ENCODE assay signal across 24 mouse cellular contexts in the genomic region with DNA sequence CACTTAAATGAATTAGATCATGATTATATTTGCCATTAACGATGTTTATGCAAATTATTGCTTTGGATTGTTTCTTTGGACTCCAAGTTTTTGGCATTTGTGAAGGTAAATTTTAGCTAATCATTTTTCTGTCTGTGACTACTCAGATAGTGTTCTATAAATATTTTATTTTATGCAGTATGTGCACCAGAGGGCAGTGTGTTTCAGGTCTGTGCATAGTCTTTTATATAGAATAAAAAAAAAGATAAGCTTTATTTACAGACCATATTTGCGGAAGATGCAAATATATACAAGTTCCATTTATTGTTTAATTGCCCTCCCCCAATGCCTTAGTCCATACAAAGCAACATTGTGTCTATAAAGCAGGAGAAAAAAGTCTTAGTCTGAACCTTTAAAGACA. TPM values are rescaled to one million over a fixed set of nuclear protein-coding genes. Genes with fewer than 3 reads are reported as not detected.
A peak's percentile ranks its signal among the peaks of the same experiment; 100 is the strongest.
DNase-seq lines count a peak whose midpoint lies in the region; ATAC-seq and TF ChIP-seq lines count a peak whose summit lies in the region.
"Had no signal": no experiment of that assay in that cellular context is flagged by ENCODE, and none has a peak within 500 bp of the region (broad histone marks: within the 10 kb centered on the region; RNA-seq: fewer than 3 reads in every experiment).

No protein-coding gene starts in this region.

- peak; percentile 32 for DNase-seq in forebrain, postnatal 0 days
- no peak for DNase-seq in layer of hippocampus, adult 2 months (ENCODE audit: low spot score in 2 of 2)
- DNase-seq in layer of hippocampus, postnatal 10 days (ENCODE audit: low spot score in 2 of 2): no peak
- DNase-seq in 3T3-L1 (ENCODE audit: low read depth, low spot score) (peak; percentile 25), MEL (ENCODE audit: low read depth, low spot score) (peak; percentile 16)
- no peak for DNase-seq in natural killer cell, adult 2 months (ENCODE audit: low spot score in 2 of 2)
- DNase-seq: adrenal gland, postnatal 10 days; B cell, adult 2 months; cerebellum, adult 11-12 months; cerebellum, adult 9-10 months; cerebellum, postnatal 36 days; gastrocnemius, postnatal 25 days had no signal

- no peak overlapping the region for H3K27ac ChIP-seq in forebrain, postnatal 0 days (ENCODE audit: low read depth, low read length)
- H3K27ac ChIP-seq in forebrain, embryonic 16.5 days (ENCODE audit: low read length): no peak overlapping the region
- no peak overlapping the region for H3K27ac ChIP-seq in layer of hippocampus, adult 2 months
- H3K27ac ChIP-seq in MEL (ENCODE audit: control insufficient read depth, low read depth, low read length): no peak overlapping the region
- H3K27ac ChIP-seq: embryonic facial prominence, embryonic 10.5 days; forebrain, embryonic 15.5 days; hindbrain, embryonic 10.5 days; hindbrain, embryonic 15.5 days had no signal

- no peaks in the 10 kb centered on the region for H3K36me3 ChIP-seq in forebrain, postnatal 0 days (ENCODE audit: insufficient read depth)
- no peaks in the 10 kb centered on the region for H3K36me3 ChIP-seq in forebrain, embryonic 16.5 days (ENCODE audit: control insufficient read depth, insufficient read depth)
- no peaks in the 10 kb centered on the region for H3K36me3 ChIP-seq in MEL (ENCODE audit: control insufficient read depth in 1 of 2, insufficient read depth in 2 of 2, low read length in 2 of 2)
- H3K36me3 ChIP-seq: embryonic facial prominence, embryonic 10.5 days; forebrain, embryonic 15.5 days; G1E; heart, embryonic 12.5 days; hindbrain, embryonic 10.5 days; hindbrain, embryonic 15.5 days had no signal

- no peaks in the 10 kb centered on the region for H3K9me3 ChIP-seq in forebrain, postnatal 0 days (ENCODE audit: low read length)
- no peaks in the 10 kb centered on the region for H3K9me3 ChIP-seq in forebrain, embryonic 16.5 days (ENCODE audit: control insufficient read depth, low read length)
- H3K9me3 ChIP-seq in MEL (replicated peaks; ENCODE audit: insufficient read depth, low read length): no peaks in the 10 kb centered on the region
- H3K9me3 ChIP-seq: embryonic facial prominence, embryonic 10.5 days; forebrain, embryonic 15.5 days; heart, embryonic 12.5 days; hindbrain, embryonic 10.5 days; hindbrain, embryonic 15.5 days had no signal

- WGBS in forebrain, postnatal 0 days: 68% methylated on average over 2 of the region's 2 CpGs
- 73% methylated on average over 2 of the region's 2 CpGs for WGBS in forebrain, embryonic 16.5 days

- H3K27me3 ChIP-seq in forebrain, postnatal 0 days (ENCODE audit: insufficient read depth, low read length): no peaks in the 10 kb centered on the region
- no peaks in the 10 kb centered on the region for H3K27me3 ChIP-seq in forebrain, embryonic 16.5 days (replicated peaks; ENCODE audit: control insufficient read depth, insufficient read depth, low read length)
- no peaks in the 10 kb centered on the region for H3K27me3 ChIP-seq in MEL (ENCODE audit: control insufficient read depth in 1 of 2, insufficient read depth in 2 of 2, low read length in 2 of 2)
- H3K27me3 ChIP-seq: forebrain, embryonic 15.5 days; heart, embryonic 12.5 days; hindbrain, embryonic 15.5 days had no signal

- no peak for TF ChIP-seq EP300 in MEL (IDR thresholded peaks at IDR 0.05; ENCODE audit: low read depth in 1 of 2, low read length in 2 of 2)

- peak; percentile 35 for TF ChIP-seq CTCF in forebrain, postnatal 0 days (IDR thresholded peaks at IDR 0.05; ENCODE audit: low read depth)
- peak; percentile 67 for TF ChIP-seq CTCF in layer of hippocampus, adult 2 months (conservative IDR thresholded peaks at IDR 0.05)
- peak in 1 of 3 experiments; percentile 34; a peak in 2 of 6 replicates for TF ChIP-seq CTCF in MEL (IDR thresholded peaks at IDR 0.05 in 2 of 3, conservative IDR thresholded peaks at IDR 0.05 in 1 of 3; ENCODE audit: control insufficient read depth in 1 of 3, insufficient read depth in 1 of 3, low read depth in 2 of 3, low read length in 3 of 3, poor library complexity in 1 of 3, severe bottlenecking in 1 of 3)

- H3K4me1 ChIP-seq in forebrain, postnatal 0 days (ENCODE audit: insufficient read depth): no peaks in the 10 kb centered on the region
- no peaks in the 10 kb centered on the region for H3K4me1 ChIP-seq in forebrain, embryonic 16.5 days (replicated peaks; ENCODE audit: control insufficient read depth, insufficient read depth, low read length)
- H3K4me1 ChIP-seq in MEL (ENCODE audit: control insufficient read depth in 1 of 2, insufficient read depth in 2 of 2, low read length in 2 of 2): no peaks in the 10 kb centered on the region
- H3K4me1 ChIP-seq: embryonic facial prominence, embryonic 10.5 days; forebrain, embryonic 15.5 days; heart, embryonic 12.5 days; hindbrain, embryonic 10.5 days; hindbrain, embryonic 15.5 days had no signal

- TF ChIP-seq POLR2A in MEL (IDR thresholded peaks at IDR 0.05; ENCODE audit: control insufficient read depth in 1 of 2, insufficient read depth in 1 of 2, low read depth in 1 of 2, low read length in 2 of 2, poor library complexity in 1 of 2): no peak

- no peak for ATAC-seq in forebrain, postnatal 0 days
- no peak for ATAC-seq in forebrain, embryonic 16.5 days
- ATAC-seq: CD4-positive, CD25-positive, alpha-beta regulatory T cell, adult 4 months; forebrain, embryonic 15.5 days; inflammation-experienced regulatory T-cells, adult 6 months had no signal

- no peak overlapping the region for H3K4me3 ChIP-seq in forebrain, postnatal 0 days (ENCODE audit: low read depth, low read length)
- no peak overlapping the region for H3K4me3 ChIP-seq in forebrain, embryonic 16.5 days (replicated peaks; ENCODE audit: low read length)
- no peak overlapping the region for H3K4me3 ChIP-seq in layer of hippocampus, adult 2 months
- H3K4me3 ChIP-seq in MEL (ENCODE audit: control insufficient read depth in 1 of 2, insufficient read depth in 1 of 2, low read depth in 2 of 2, low read length in 2 of 2): no peak overlapping the region
- H3K4me3 ChIP-seq: embryonic facial prominence, embryonic 10.5 days; forebrain, embryonic 15.5 days; heart, embryonic 12.5 days; hindbrain, embryonic 10.5 days; hindbrain, embryonic 15.5 days had no signal

- H3K79me2 ChIP-seq in MEL (ENCODE audit: control insufficient read depth, insufficient read depth, low read length, poor library complexity): no peaks in the 10 kb centered on the region

- peak; percentile 54 for TF ChIP-seq RAD21 in MEL (IDR thresholded peaks at IDR 0.05; ENCODE audit: low read depth, low read length)

- H3K9ac ChIP-seq in forebrain, postnatal 0 days: no peak overlapping the region
- H3K9ac ChIP-seq in forebrain, embryonic 16.5 days (replicated peaks; ENCODE audit: low read depth, low read length): no peak overlapping the region
- no peak overlapping the region for H3K9ac ChIP-seq in MEL (ENCODE audit: control insufficient read depth, low read depth, low read length, poor library complexity, severe bottlenecking)
- H3K9ac ChIP-seq: forebrain, embryonic 15.5 days; heart, embryonic 12.5 days; hindbrain, embryonic 15.5 days had no signal

- H3K4me2 ChIP-seq in forebrain, postnatal 0 days (ENCODE audit: low read depth): no peak overlapping the region
- no peak overlapping the region for H3K4me2 ChIP-seq in forebrain, embryonic 16.5 days (ENCODE audit: low read length)
- H3K4me2 ChIP-seq: forebrain, embryonic 15.5 days; heart, embryonic 12.5 days; hindbrain, embryonic 15.5 days had no signal

TF ChIP-seq in MEL, 35 proteins besides CTCF, POLR2A, EP300 and RAD21:
- TF ChIP-seq NELFE (IDR thresholded peaks at IDR 0.05; ENCODE audit: low read depth, low read length): no peak
- TF ChIP-seq ZNF384 (IDR thresholded peaks at IDR 0.05; ENCODE audit: low read depth, low read length): peak; percentile 60; the same call in 1 of the 2 replicates
- TF ChIP-seq SMC3 (IDR thresholded peaks at IDR 0.05; ENCODE audit: low read depth, low read length): peak; percentile 64
- no peak for TF ChIP-seq CHD1 (IDR thresholded peaks at IDR 0.05; ENCODE audit: low read depth, low read length)
- TF ChIP-seq ZC3H11A (IDR thresholded peaks at IDR 0.05; ENCODE audit: low read depth, low read length): peak; percentile 49
TF ChIP-seq in MEL: peak in this region for 3.

RNA-seq across cellular contexts. Expression of a gene that starts 20.8 kb away (rescaled TPM):
- 42.4 and 59.0 TPM in 2 replicates for total RNA-seq in forebrain, postnatal 0 days (2014; rRNA removed)
- polyA plus RNA-seq in forebrain, postnatal 0 days (2015; fragmentation: Nextera tagmentation; extraction: Ambion mirVana): 19.7 and 32.2 TPM in 2 replicates
- 10.2 and 15.9 TPM in 2 replicates for polyA plus RNA-seq in forebrain, embryonic 16.5 days (2015; fragmentation: Nextera tagmentation; extraction: Ambion mirVana)
- total RNA-seq in layer of hippocampus, adult 2 months (2021): 10 to 100 TPM; 14.7 to 15.6 TPM
- total RNA-seq in layer of hippocampus, postnatal 10 days (2021): 10 to 100 TPM; 32.5 to 39.9 TPM
- total RNA-seq in MEL (2012; rRNA removed): not detected in 2 replicates
- polyA plus RNA-seq in MEL (2012; ENCODE audit: insufficient read depth in 1 of 2, insufficient read length in 2 of 2, low read depth in 1 of 2, low replicate concordance in 2 of 2, missing spikeins in 1 of 2): not detected
- total RNA-seq: gastrocnemius, adult 18-20 months; gastrocnemius, postnatal 25 days; granulocyte monocyte progenitor cell, adult 5-6 weeks; heart, postnatal 25 days had no signal
- polyA plus RNA-seq: CD4-positive, CD25-positive, alpha-beta regulatory T cell, adult 4 months; G1E; heart, embryonic 12.5 days; inflammation-experienced regulatory T-cells, adult 6 months had no signal

Comparison
In these comparisons a context has a peak if more than half of its experiments do, and no peak if none do; other contexts are left out.
1. DNase-seq: peak in forebrain, postnatal 0 days (single experiment), 3T3-L1 (single experiment) and MEL (single experiment); none in layer of hippocampus, adult 2 months (0 of 2), layer of hippocampus, postnatal 10 days (0 of 2) and natural killer cell, adult 2 months (0 of 2).
2. RNA of a gene that starts 20.8 kb away (total RNA-seq): 42.4 to 59.0 TPM in forebrain, postnatal 0 days, 32.5 to 39.9 TPM in layer of hippocampus, postnatal 10 days and 14.7 to 15.6 TPM in layer of hippocampus, adult 2 months; not detected in MEL; every median in the first group is over 10 times any median in the second.